Mouse (Mus musculus) bone marrow, adult 2 months (tissue): ENCODE results near the gene Mob3a.

Experiments used
- CTCF ChIP-seq: fragments of 200-500 bp; IDR thresholded peaks from 2 replicates; pipeline ENCODE4 v1.5.1; 2011; ENCODE audit warnings: low read length, control low read depth; ENCODE audit not compliant: control insufficient read depth, insufficient read depth
- POLR2A ChIP-seq: fragments of 200-500 bp; IDR thresholded peaks from 2 replicates; pipeline ENCODE4 v1.6.1; 2011; ENCODE audit warnings: low read depth, mild to moderate bottlenecking, control low read depth, low read length, borderline replicate concordance; ENCODE audit not compliant: control insufficient read depth

GRCm38 (mm10) chr10:80659213-80659612, 42.6 kb downstream of the Mob3a start:
- TF ChIP-seq CTCF (peak; percentile 73), POLR2A (no peak)
